Mouse (Mus musculus): ENCODE measurements around the gene Nfkbia.
A peak's percentile ranks its signal among the peaks of the same experiment; 100 is the strongest.

Nfkbia gene

GRCm38 (mm10) chr12:55464846-55465361 is 27.5 kb downstream of the Nfkbia start:
- DNase-seq: peak in 1 of 2 experiments; percentile 39

GRCm38 (mm10) chr12:55463992-55464845 is 28.2 kb downstream of the Nfkbia start:
- peak; percentile 49 to 51 for DNase-seq

- DNase-seq: peak; percentile 50 to 65
Observed at GRCm38 (mm10) chr12:55463087-55463486, 29.4 kb downstream of the Nfkbia start.

- no peak for DNase-seq
Observed at GRCm38 (mm10) chr12:55462456-55462855, 30.0 kb downstream of the Nfkbia start.

GRCm38 (mm10) chr12:55461767-55462166 is 30.7 kb downstream of the Nfkbia start:
- DNase-seq: no peak

- no peak for DNase-seq
Observed at GRCm38 (mm10) chr12:55460900-55461299, 31.5 kb downstream of the Nfkbia start.

- no peak for DNase-seq
Observed at GRCm38 (mm10) chr12:55459739-55460138, 32.7 kb downstream of the Nfkbia start.

GRCm38 (mm10) chr12:55456893-55457292 is 35.6 kb downstream of the Nfkbia start:
- DNase-seq: no peak

GRCm38 (mm10) chr12:55456136-55456535 is 36.3 kb downstream of the Nfkbia start:
- no peak for DNase-seq

GRCm38 (mm10) chr12:55455206-55455605 is 37.2 kb downstream of the Nfkbia start:
- DNase-seq: peak in 1 of 2 experiments; percentile 26

GRCm38 (mm10) chr12:55453924-55454323 is 38.5 kb downstream of the Nfkbia start:
- no peak for DNase-seq

- DNase-seq: no peak
Observed at GRCm38 (mm10) chr12:55452839-55453238, 39.6 kb downstream of the Nfkbia start.

GRCm38 (mm10) chr12:55450421-55450820 is 42.0 kb downstream of the Nfkbia start:
- DNase-seq: no peak

GRCm38 (mm10) chr12:55449048-55449447 is 43.4 kb downstream of the Nfkbia start:
- no peak for DNase-seq

GRCm38 (mm10) chr12:55448457-55448856 is 44.0 kb downstream of the Nfkbia start:
- no peak for DNase-seq

- no peak for DNase-seq
Observed at GRCm38 (mm10) chr12:55447396-55447760, 45.1 kb downstream of the Nfkbia start.

- peak; percentile 80 to 85 for DNase-seq
Observed at GRCm38 (mm10) chr12:55446746-55447395, 45.6 kb downstream of the Nfkbia start.

- peak in 1 of 2 experiments; percentile 38 for DNase-seq
Observed at GRCm38 (mm10) chr12:55446366-55446745, 46.1 kb downstream of the Nfkbia start.

GRCm38 (mm10) chr12:55445583-55445982 is 46.9 kb downstream of the Nfkbia start:
- no peak for DNase-seq

GRCm38 (mm10) chr12:55444031-55444451 is 48.4 kb downstream of the Nfkbia start:
- no peak for DNase-seq

GRCm38 (mm10) chr12:55442861-55443850 is 49.3 kb downstream of the Nfkbia start:
- DNase-seq: peak in 1 of 2 experiments; percentile 54

- DNase-seq: no peak
Observed at GRCm38 (mm10) chr12:55442245-55442644, 50.2 kb downstream of the Nfkbia start.

GRCm38 (mm10) chr12:55440416-55440815 is 52.0 kb downstream of the Nfkbia start:
- no peak for DNase-seq

All from cerebellum, postnatal 25 days (tissue).